Mouse (Mus musculus): ENCODE measurements around the gene Gpr88.

DNA sequence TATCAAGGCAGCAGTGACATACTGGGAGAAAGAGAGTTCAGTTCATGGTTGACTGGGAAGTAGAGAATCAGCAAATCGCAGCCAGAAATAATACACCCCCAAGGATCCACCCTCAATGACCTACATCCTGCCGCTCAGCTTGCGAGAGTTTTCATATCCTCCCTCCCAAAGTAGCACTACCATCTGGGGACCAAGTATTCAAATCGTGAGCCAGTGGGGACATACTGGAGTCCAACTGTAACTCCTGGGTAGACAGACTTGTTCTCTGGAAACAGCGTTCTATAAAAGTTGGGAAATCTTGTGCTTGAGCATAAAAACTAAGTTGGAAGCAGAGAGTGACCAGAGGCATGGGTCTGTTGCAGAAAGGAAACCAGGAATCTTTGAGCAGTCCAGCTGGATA lies 20.5 kb downstream of the Gpr88 start:
- TF ChIP-seq CTCF (IDR thresholded peaks at IDR 0.05; ENCODE audit: low read depth) (no peak), EP300 (IDR thresholded peaks at IDR 0.05; ENCODE audit: low read depth) (no peak)
